Mouse (Mus musculus) liver, embryonic 14.5 days (tissue): ENCODE data around the gene Amd1.

ENCODE experiments used
- CTCF ChIP-seq: IDR thresholded peaks from 2 replicates; pipeline ENCODE4 v1.5.1; 2016; ENCODE audit warnings: antibody characterized with exemption, low read depth, control low read depth
- EP300 ChIP-seq: IDR thresholded peaks from 2 replicates; pipeline ENCODE4 v1.6.1; 2016; ENCODE audit warnings: antibody characterized with exemption, low read depth

- TF ChIP-seq EP300 (no peak), CTCF (no peak)
Observed at GRCm38 (mm10) chr10:40351156-40351555, 49.2 kb upstream of the Amd1 start.
